Mouse (Mus musculus) heart, adult 2 months (tissue): Measurements from ENCODE around the gene R3hdml. TPM values are rescaled to one million over a fixed set of nuclear protein-coding genes. Genes with fewer than 3 reads are reported as not detected.

ENCODE experiments used
- DNase-seq, 2 experiments: peaks; one replicate each; pipeline ENCODE4 v3.0.0; 2021
- H3K27ac ChIP-seq: fragments of 200-600 bp; 2 replicates; pipeline ENCODE4 v1.8.1; 2022
- H3K27me3 ChIP-seq: fragments of 200-500 bp; 2 replicates; pipeline ENCODE4 v1.6.1; 2012; ENCODE audit warnings: mild to moderate bottlenecking, low read length, inconsistent platforms, mixed read lengths; ENCODE audit not compliant: control insufficient read depth, insufficient read depth
- H3K36me3 ChIP-seq: fragments of 200-500 bp; 2 replicates; pipeline ENCODE4 v1.6.1; 2012; ENCODE audit warnings: low read length, inconsistent platforms; ENCODE audit not compliant: control insufficient read depth, insufficient read depth
- H3K4me1 ChIP-seq: fragments of 200-500 bp; 2 replicates; pipeline ENCODE4 v1.6.1; 2011; ENCODE audit warnings: low read length; ENCODE audit not compliant: control insufficient read depth, insufficient read depth
- H3K4me3 ChIP-seq: fragments of 200-600 bp; 2 replicates; pipeline ENCODE4 v1.8.1; 2022
- H3K79me2 ChIP-seq: fragments of 200-500 bp; replicated peaks from 2 replicates; pipeline ENCODE4 v1.6.1; 2012; ENCODE audit warnings: mild to moderate bottlenecking, inconsistent platforms, low read length, moderate library complexity, mixed read lengths; ENCODE audit not compliant: control insufficient read depth, insufficient read depth
- H3K9ac ChIP-seq: fragments of 200-500 bp; 2 replicates; pipeline ENCODE4 v1.6.1; 2012; ENCODE audit warnings: low read depth, mild to moderate bottlenecking, control low read depth, inconsistent platforms, low read length, mixed read lengths
- CTCF ChIP-seq: fragments of 200-600 bp; IDR thresholded peaks from 2 replicates; pipeline ENCODE4 v1.8.1; 2022; ENCODE audit warnings: antibody characterized with exemption, mild to moderate bottlenecking, moderate library complexity
- EP300 ChIP-seq: fragments of 200-500 bp; IDR thresholded peaks from 2 replicates; pipeline ENCODE4 v1.6.1; 2011; ENCODE audit warnings: low read depth, low read length, control low read depth; ENCODE audit not compliant: insufficient read depth
- POLR2A ChIP-seq: fragments of 200-500 bp; IDR thresholded peaks from 2 replicates; pipeline ENCODE4 v1.6.1; 2011; ENCODE audit warnings: mild to moderate bottlenecking, low read depth, low read length, control low read depth; ENCODE audit not compliant: insufficient read depth
- WGBS: fragments of 180-500 bp; shearing (Covaris S2); methylation state at CpG from one replicate; pipeline ENCODE4 v1.1.7; 2018; 5-methylcytosine and 5-hydroxymethylcytosine counted together
- intact Hi-C: fragments of 180-260 bp; cut with DNase I; formaldehyde crosslinking; loops from one replicate; pipeline ENCODE4 v1.15.1; 2025
- polyA plus RNA-seq: library from polyadenylated mRNA; depleted of rRNA; stranded (reverse); fragments of >200 nt; gene quantifications from 2 replicates; pipeline ENCODE4 v1.2.3, GENCODE M21; 2012
- total RNA-seq, 2 experiments: library from RNA; stranded (reverse); gene quantifications; 2 replicates each; pipeline ENCODE4 v1.2.3; 2021

Gene R3hdml
- total and polyA plus RNA-seq, 3 experiments: not detected

DNA sequence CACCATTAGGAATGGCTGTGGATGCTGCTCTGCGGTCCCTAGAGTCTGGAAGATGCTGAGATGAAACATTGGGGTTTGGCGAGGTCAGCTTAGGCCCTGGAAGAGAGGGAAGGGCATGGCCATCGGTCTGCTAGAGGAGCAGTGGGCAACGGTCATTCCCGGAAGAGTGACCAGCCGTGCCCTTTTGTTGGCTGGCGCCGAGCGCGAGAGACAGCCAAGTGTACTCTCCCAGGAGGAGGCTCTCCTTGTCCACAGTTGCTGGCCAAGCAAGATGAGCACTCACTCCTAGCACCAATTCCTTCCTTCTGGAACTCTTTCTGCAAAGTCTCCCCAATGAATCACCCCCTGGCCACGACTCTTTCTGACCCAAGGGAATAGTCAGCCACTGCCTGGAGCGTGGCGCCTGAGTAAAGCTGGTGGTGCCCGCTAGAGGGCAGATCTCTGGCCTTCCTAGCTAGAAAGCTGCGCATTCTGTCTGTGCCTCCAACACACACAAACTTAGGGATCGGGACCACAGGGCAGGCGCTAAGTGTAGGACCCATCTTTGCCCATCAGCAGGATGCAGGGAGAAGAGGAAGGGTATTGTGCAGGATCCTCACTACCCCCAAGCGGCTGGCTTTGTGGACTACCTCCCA is 11.8 kb upstream of the R3hdml start:
- Histone ChIP-seq H3K9ac (no peak overlapping the region), H3K36me3 (no peaks in the 10 kb centered on the region), H3K4me3 (no peak overlapping the region), H3K4me1 (no peaks in the 10 kb centered on the region), H3K27ac (no peak overlapping the region), H3K79me2 (no peaks in the 10 kb centered on the region), H3K27me3 (peaks cover 9% of the 10 kb centered on the region; the same call in 1 of the 2 replicates)
- intact Hi-C loops: no loop called here
- TF ChIP-seq EP300 (no peak), POLR2A (no peak), CTCF (peak; percentile 63)
- WGBS: 51% methylated on average over 18 of the region's 18 CpGs
- no peak for DNase-seq

DNA sequence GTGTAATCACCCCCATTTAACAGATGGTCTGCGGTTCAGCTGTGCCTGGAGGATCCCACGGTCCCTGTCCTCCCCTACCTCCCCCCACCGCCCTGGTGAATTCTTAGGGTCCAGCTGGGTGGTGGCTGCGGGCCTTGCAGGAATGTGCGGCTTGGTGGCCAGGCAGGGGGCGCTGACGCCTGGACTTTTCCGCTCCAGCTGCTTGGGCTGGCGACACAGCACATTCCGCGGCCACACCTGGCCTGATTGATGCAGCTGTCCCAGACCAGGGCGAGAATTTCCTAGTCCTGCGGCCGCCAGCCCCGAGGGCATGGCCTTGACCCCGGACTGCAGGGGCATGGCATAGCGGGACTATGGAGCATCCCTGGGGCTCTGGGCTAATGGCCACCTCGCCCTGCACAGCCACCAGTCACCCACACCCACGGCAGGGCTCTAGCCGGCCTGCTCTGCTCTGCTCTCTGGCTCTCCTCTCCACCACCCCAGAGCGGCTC is 10.5 kb upstream of the R3hdml start:
- TF ChIP-seq EP300: no peak
- no peak for TF ChIP-seq POLR2A
- TF ChIP-seq CTCF: 0 out of 2 replicates have a peak, but pooled peaks have one; percentile 15
- DNase-seq: no peak
- Histone ChIP-seq H3K27me3 (peaks cover 9% of the 10 kb centered on the region; the same call in 1 of the 2 replicates), H3K9ac (no peak overlapping the region), H3K4me1 (no peaks in the 10 kb centered on the region), H3K36me3 (no peaks in the 10 kb centered on the region), H3K4me3 (no peak overlapping the region), H3K79me2 (no peaks in the 10 kb centered on the region), H3K27ac (no peak overlapping the region)
- intact Hi-C loops: no loop called here
- WGBS: 4% methylated on average over 21 of the region's 21 CpGs

DNA sequence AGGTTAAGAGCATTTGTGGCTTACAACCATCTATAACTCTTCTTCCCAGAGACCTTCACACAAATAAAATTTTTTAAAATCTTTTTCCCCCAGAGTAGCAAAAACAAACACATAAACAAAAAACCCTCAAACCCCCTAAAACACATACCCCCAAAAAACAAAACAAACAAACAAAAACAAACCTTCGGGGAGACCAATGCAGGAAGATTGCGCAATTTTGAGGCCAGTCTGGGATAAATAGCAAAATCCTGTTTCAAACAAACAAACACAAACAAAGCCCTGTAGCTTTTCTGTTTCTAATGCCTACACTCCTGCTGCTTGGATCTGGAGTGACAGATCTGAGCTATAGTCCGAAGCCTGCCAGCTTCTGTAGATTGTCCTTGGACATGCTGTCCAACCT is 4.8 kb upstream of the R3hdml start:
- no peak overlapping the region for H3K27ac ChIP-seq
- 85% methylated on average over 3 of the region's 3 CpGs for WGBS
- no peaks in the 10 kb centered on the region for H3K79me2 ChIP-seq
- H3K4me3 ChIP-seq: no peak overlapping the region
- no peaks in the 10 kb centered on the region for H3K36me3 ChIP-seq
- intact Hi-C loops: no loop called here
- no peaks in the 10 kb centered on the region for H3K4me1 ChIP-seq
- DNase-seq: no peak
- H3K27me3 ChIP-seq: 0 out of 2 replicates have a peak, but pooled peaks cover under 1% of the 10 kb centered on the region
- no peak for TF ChIP-seq CTCF
- TF ChIP-seq EP300: no peak
- no peak for TF ChIP-seq POLR2A
- no peak overlapping the region for H3K9ac ChIP-seq

DNA sequence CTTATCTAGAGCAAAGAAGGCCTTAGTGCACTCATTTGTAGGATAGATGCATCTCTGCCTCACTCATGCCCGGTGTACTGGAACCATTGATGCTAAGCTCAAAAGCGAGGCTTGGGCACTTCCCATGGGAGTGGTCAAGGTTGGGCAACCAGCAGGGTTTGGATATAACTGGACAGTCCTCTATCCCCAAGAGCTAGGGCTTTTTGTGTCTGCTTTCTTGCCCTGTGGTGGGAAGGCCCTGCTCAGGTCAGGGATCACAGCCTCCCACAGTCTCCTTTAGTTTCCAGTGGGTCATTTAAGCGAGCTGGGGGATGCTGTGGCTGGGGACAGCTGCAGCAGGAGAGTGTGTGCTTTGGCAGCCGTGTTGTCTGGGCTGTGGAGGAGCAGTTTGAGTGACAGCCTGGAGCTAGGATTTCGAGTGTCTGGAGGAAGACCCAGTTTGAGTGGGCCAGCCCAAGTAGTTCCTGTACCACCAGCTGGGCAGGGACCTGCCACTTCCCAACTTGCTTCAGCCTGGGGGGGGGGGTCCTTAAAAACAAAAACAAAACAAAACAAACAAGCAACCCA is 2.3 kb upstream of the R3hdml start:
- Histone ChIP-seq H3K36me3 (no peaks in the 10 kb centered on the region), H3K79me2 (no peaks in the 10 kb centered on the region), H3K9ac (no peak overlapping the region), H3K4me3 (no peak overlapping the region), H3K27ac (no peak overlapping the region), H3K27me3 (no peaks in the 10 kb centered on the region), H3K4me1 (no peaks in the 10 kb centered on the region)
- intact Hi-C loops: no loop called here
- WGBS: 43% methylated on average over 5 of the region's 5 CpGs
- TF ChIP-seq POLR2A (no peak), CTCF (no peak), EP300 (no peak)
- DNase-seq: no peak

DNA sequence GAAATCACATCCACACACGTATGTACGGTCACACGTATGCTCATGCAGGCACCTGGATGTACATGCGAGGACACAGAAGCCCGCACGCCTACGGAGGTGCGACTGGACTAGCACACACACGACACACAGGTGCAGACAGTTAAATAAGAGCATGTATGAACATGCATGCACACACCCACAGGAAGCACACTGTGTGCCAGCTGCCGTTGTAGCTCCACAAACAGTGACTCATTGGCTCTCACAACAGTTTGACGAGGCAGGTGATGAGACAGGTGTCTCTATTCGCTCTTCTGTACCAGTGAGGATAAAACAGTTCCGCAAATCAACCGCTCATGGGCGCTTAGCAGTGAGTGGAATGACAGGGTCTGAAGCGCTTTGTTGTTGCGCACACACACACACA is 1.5 kb upstream of the R3hdml start:
- 90% methylated on average over 17 of the region's 17 CpGs for WGBS

GRCm38 (mm10) chr2:163491351-163491750 is 767 bp upstream of the R3hdml start:
- no peaks in the 10 kb centered on the region for H3K79me2 ChIP-seq
- no peak for TF ChIP-seq POLR2A
- TF ChIP-seq EP300: no peak
- TF ChIP-seq CTCF: no peak
- no peak for DNase-seq
- H3K4me1 ChIP-seq: no peaks in the 10 kb centered on the region
- intact Hi-C loops: no loop called here
- H3K27ac ChIP-seq: no peak overlapping the region
- WGBS: 53% methylated on average over 7 of the region's 7 CpGs
- H3K36me3 ChIP-seq: no peaks in the 10 kb centered on the region
- no peaks in the 10 kb centered on the region for H3K27me3 ChIP-seq
- H3K4me3 ChIP-seq: no peak overlapping the region
- no peak overlapping the region for H3K9ac ChIP-seq

More for the DNA sequence above, 1.5 kb upstream of the R3hdml start:
- DNase-seq: no peak
- H3K36me3 ChIP-seq: no peaks in the 10 kb centered on the region
- no peaks in the 10 kb centered on the region for H3K4me1 ChIP-seq
- H3K79me2 ChIP-seq: no peaks in the 10 kb centered on the region
- H3K9ac ChIP-seq: no peak overlapping the region
- TF ChIP-seq CTCF (no peak), EP300 (no peak), POLR2A (no peak)
- no peak overlapping the region for H3K4me3 ChIP-seq
- no peaks in the 10 kb centered on the region for H3K27me3 ChIP-seq
- intact Hi-C loops: no loop called here
- no peak overlapping the region for H3K27ac ChIP-seq
